Mouse (Mus musculus): Measurements from ENCODE around the gene Shisal1.

- TF ChIP-seq CTCF (IDR thresholded peaks at IDR 0.05; ENCODE audit: borderline replicate concordance, insufficient read depth, low read depth, low read length) = no peak
- TF ChIP-seq POLR2A (IDR thresholded peaks at IDR 0.05; ENCODE audit: borderline replicate concordance, insufficient read depth, low read length) = no peak
Observed at GRCm38 (mm10) chr15:84461429-84461828, 14.5 kb upstream of the Shisal1 start.

Data from cerebellum, adult 2 months (tissue).